ENCODE assay signal across 9 mouse cellular contexts in the genomic region with DNA sequence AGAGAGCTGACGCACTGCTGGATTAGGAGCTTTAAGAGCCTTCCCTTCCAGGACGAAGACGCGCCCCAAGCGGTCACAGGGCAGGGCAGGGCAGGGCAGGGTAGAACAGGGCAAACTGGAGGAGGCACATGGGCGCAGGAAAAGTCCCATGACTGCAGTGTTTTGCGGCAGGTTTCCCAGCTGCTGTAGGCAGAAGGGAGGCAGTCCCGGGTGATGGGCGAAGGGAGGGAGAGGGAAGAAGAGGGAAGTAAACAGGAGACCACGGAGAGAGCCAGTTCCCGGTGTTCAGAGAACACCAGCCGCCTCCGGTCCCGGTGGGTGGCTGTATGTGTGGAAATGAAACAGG. TPM values are rescaled to one million over a fixed set of nuclear protein-coding genes. Genes with fewer than 3 reads are reported as not detected.
DNase-seq lines count a peak whose midpoint lies in the region; ATAC-seq and TF ChIP-seq lines count a peak whose summit lies in the region.
"Had no signal": no experiment of that assay in that cellular context is flagged by ENCODE, and none has a peak within 500 bp of the region (broad histone marks: within the 10 kb centered on the region; RNA-seq: fewer than 3 reads in every experiment).

No protein-coding gene starts in this region.

- peak; percentile 73 for DNase-seq in ovary, adult 18-20 months (ENCODE audit: low spot score)
- no peak for DNase-seq in ovary, postnatal 10 days (ENCODE audit: low spot score)
- DNase-seq in heart, adult 2 months = peak; percentile 88 to 91
- DNase-seq in kidney, adult 18-20 months = peak; percentile 91
- DNase-seq in limb, embryonic 11.5 days (ENCODE audit: low spot score) = peak; percentile 57
- DNase-seq in midbrain, embryonic 11.5 days (ENCODE audit: low spot score, missing footprints) = peak; percentile 92
- DNase-seq in spleen, adult 2 months (ENCODE audit: low read depth in 1 of 2, low spot score in 2 of 2) = peak in 1 of 2 experiments; percentile 15

- TF ChIP-seq CTCF in heart, adult 2 months (IDR thresholded peaks at IDR 0.05) = peak; percentile 62
- no peak for TF ChIP-seq CTCF in spleen, adult 2 months (IDR thresholded peaks at IDR 0.05; ENCODE audit: extremely low read depth, insufficient read depth, insufficient read length, insufficient replicate concordance)

- peak; percentile 96 for TF ChIP-seq EP300 in heart, adult 2 months (IDR thresholded peaks at IDR 0.05; ENCODE audit: insufficient read depth, low read depth, low read length)

- intact Hi-C loops in heart, adult 2 months (cut with DNase I) = loop anchor here (1.0 kb wide), 2 partner anchors 69 to 77 kb away; no protein-coding TSS in a partner anchor

- 2% methylated on average over 14 of the region's 14 CpGs for WGBS in embryonic facial prominence, embryonic 13.5 days
- under 1% methylated on average over 14 of the region's 14 CpGs for WGBS in heart, adult 2 months
- WGBS in limb, embryonic 11.5 days = under 1% methylated on average over 14 of the region's 14 CpGs
- under 1% methylated on average over 14 of the region's 14 CpGs for WGBS in midbrain, embryonic 11.5 days
- 17% methylated on average over 14 of the region's 14 CpGs for WGBS in spleen, adult 2 months

- peaks cover 61% of the 10 kb centered on the region for H3K27me3 ChIP-seq in embryonic facial prominence, embryonic 13.5 days
- H3K27me3 ChIP-seq in heart, adult 2 months (ENCODE audit: control insufficient read depth, insufficient read depth, low read length) = no peaks in the 10 kb centered on the region
- peaks cover 19% of the 10 kb centered on the region for H3K27me3 ChIP-seq in limb, embryonic 11.5 days (ENCODE audit: control insufficient read depth, insufficient read depth, low read length)
- H3K27me3 ChIP-seq in midbrain, embryonic 11.5 days (ENCODE audit: control insufficient read depth, insufficient read depth, low read length) = peaks cover 29% of the 10 kb centered on the region
- H3K27me3 ChIP-seq in spleen, adult 2 months (ENCODE audit: control insufficient read depth, insufficient read depth, low read length) = peaks cover 7% of the 10 kb centered on the region
- H3K27me3 ChIP-seq: CH12.LX had no signal

- H3K9ac ChIP-seq in embryonic facial prominence, embryonic 13.5 days = no peak overlapping the region
- H3K9ac ChIP-seq in heart, adult 2 months (ENCODE audit: low read depth, low read length) = peak overlapping the region; percentile 79
- H3K9ac ChIP-seq in limb, embryonic 11.5 days (ENCODE audit: low read length) = no peak overlapping the region
- no peak overlapping the region for H3K9ac ChIP-seq in midbrain, embryonic 11.5 days (ENCODE audit: low read length)

- peak overlapping the region; percentile 46 for H3K4me3 ChIP-seq in embryonic facial prominence, embryonic 13.5 days
- H3K4me3 ChIP-seq in heart, adult 2 months = peak overlapping the region; percentile 59
- peak overlapping the region; percentile 31; the same call in 1 of the 2 replicates for H3K4me3 ChIP-seq in limb, embryonic 11.5 days (ENCODE audit: low read depth, low read length)
- H3K4me3 ChIP-seq in midbrain, embryonic 11.5 days (ENCODE audit: low read depth, low read length) = peak overlapping the region; percentile 37; the same call in 1 of the 2 replicates
- H3K4me3 ChIP-seq in spleen, adult 2 months (ENCODE audit: extremely low read depth, insufficient read depth, insufficient read length) = peak overlapping the region; percentile 56; the same call in 1 of the 2 replicates

- TF ChIP-seq POLR2A in heart, adult 2 months (IDR thresholded peaks at IDR 0.05; ENCODE audit: insufficient read depth, low read depth, low read length) = peak; percentile 74
- TF ChIP-seq POLR2A in spleen, adult 2 months (IDR thresholded peaks at IDR 0.05; ENCODE audit: low read depth, low read length) = no peak

- H3K4me2 ChIP-seq in embryonic facial prominence, embryonic 13.5 days = peak overlapping the region; percentile 94
- H3K4me2 ChIP-seq in limb, embryonic 11.5 days (ENCODE audit: low read depth, severe bottlenecking) = peak overlapping the region; percentile 76
- H3K4me2 ChIP-seq in midbrain, embryonic 11.5 days = peak overlapping the region; percentile 85

- no peak overlapping the region for H3K27ac ChIP-seq in embryonic facial prominence, embryonic 13.5 days
- H3K27ac ChIP-seq in heart, adult 2 months = peak overlapping the region; percentile 100
- no peak overlapping the region for H3K27ac ChIP-seq in limb, embryonic 11.5 days (replicated peaks; ENCODE audit: low read depth, low read length)
- no peak overlapping the region for H3K27ac ChIP-seq in midbrain, embryonic 11.5 days (ENCODE audit: low read depth, low read length)
- peak overlapping the region; percentile 61 for H3K27ac ChIP-seq in spleen, adult 2 months (ENCODE audit: insufficient read depth, low read length)

- no peaks in the 10 kb centered on the region for H3K9me3 ChIP-seq in embryonic facial prominence, embryonic 13.5 days
- no peaks in the 10 kb centered on the region for H3K9me3 ChIP-seq in limb, embryonic 11.5 days (ENCODE audit: control insufficient read depth, low read length)
- no peaks in the 10 kb centered on the region for H3K9me3 ChIP-seq in midbrain, embryonic 11.5 days (ENCODE audit: control insufficient read depth, low read length)

- ATAC-seq in embryonic facial prominence, embryonic 13.5 days (ENCODE audit: insufficient number of reproducible peaks, insufficient read depth, low FRiP score, low TSS enrichment, low read depth) = no peak
- no peak for ATAC-seq in limb, embryonic 11.5 days (ENCODE audit: insufficient number of reproducible peaks, low FRiP score, low TSS enrichment, low read depth)
- peak; percentile 33; the same call in 1 of the 2 replicates for ATAC-seq in midbrain, embryonic 11.5 days (ENCODE audit: low FRiP score)

- no peaks in the 10 kb centered on the region for H3K36me3 ChIP-seq in embryonic facial prominence, embryonic 13.5 days
- peaks cover 8% of the 10 kb centered on the region for H3K36me3 ChIP-seq in heart, adult 2 months (ENCODE audit: control insufficient read depth, insufficient read depth, low read length)
- H3K36me3 ChIP-seq in limb, embryonic 11.5 days (ENCODE audit: control insufficient read depth, insufficient read depth, low read length) = no peaks in the 10 kb centered on the region
- H3K36me3 ChIP-seq in midbrain, embryonic 11.5 days (ENCODE audit: control insufficient read depth, insufficient read depth, low read length) = no peaks in the 10 kb centered on the region
- H3K36me3 ChIP-seq in spleen, adult 2 months (ENCODE audit: control insufficient read depth, insufficient read depth, low read length) = no peaks in the 10 kb centered on the region

- no peaks in the 10 kb centered on the region for H3K79me2 ChIP-seq in heart, adult 2 months (replicated peaks; ENCODE audit: control insufficient read depth, insufficient read depth, low read length)

- H3K4me1 ChIP-seq in embryonic facial prominence, embryonic 13.5 days = peaks cover 31% of the 10 kb centered on the region
- H3K4me1 ChIP-seq in heart, adult 2 months (ENCODE audit: control insufficient read depth, insufficient read depth, low read length) = peaks cover 14% of the 10 kb centered on the region
- H3K4me1 ChIP-seq in limb, embryonic 11.5 days (ENCODE audit: control insufficient read depth, insufficient read depth, low read length) = peaks cover 24% of the 10 kb centered on the region
- H3K4me1 ChIP-seq in midbrain, embryonic 11.5 days (ENCODE audit: control insufficient read depth, insufficient read depth, low read length) = peaks cover 21% of the 10 kb centered on the region
- peaks cover 21% of the 10 kb centered on the region for H3K4me1 ChIP-seq in spleen, adult 2 months (ENCODE audit: control insufficient read depth, insufficient read depth, insufficient read length)

RNA-seq across cellular contexts. Expression of a gene that starts 7.0 kb away (rescaled TPM):
- polyA plus RNA-seq in embryonic facial prominence, embryonic 13.5 days (2015; fragmentation: Nextera tagmentation; extraction: Ambion mirVana) = 3.2 and 4.6 TPM in 2 replicates
- 100 to 1,000 TPM; 121 to 142 TPM for total RNA-seq in heart, adult 2 months (2021)
- 40.3 and 47.1 TPM in 2 replicates for polyA plus RNA-seq in heart, adult 2 months (2012; rRNA removed)
- 1.2 and 1.6 TPM in 2 replicates for polyA plus RNA-seq in limb, embryonic 11.5 days (2014; fragmentation: Nextera tagmentation; extraction: Ambion mirVana)
- 0.69 and 0.96 TPM in 2 replicates for polyA plus RNA-seq in midbrain, embryonic 11.5 days (2014; fragmentation: Nextera tagmentation; extraction: Ambion mirVana)
- 6.3 and 9.2 TPM in 2 replicates for polyA plus RNA-seq in spleen, adult 2 months (2012; rRNA removed)
- total RNA-seq: CH12.LX had no signal

Comparison
In these comparisons a context has a peak if more than half of its experiments do, and no peak if none do; other contexts are left out.
1. H3K27ac ChIP-seq: peak in heart, adult 2 months (single experiment) and spleen, adult 2 months (single experiment); none in embryonic facial prominence, embryonic 13.5 days (single experiment), limb, embryonic 11.5 days (single experiment) and midbrain, embryonic 11.5 days (single experiment).
2. Peak in every context shown above with its lines, with median percentiles within 50 percentile points of each other: H3K4me2 ChIP-seq and H3K4me3 ChIP-seq.